Mouse (Mus musculus): ENCODE data around the gene 4931428L18Rik.

GRCm38 (mm10) chr1:31150546-31150945 lies 71.9 kb downstream of the 4931428L18Rik start:
- TF ChIP-seq CTCF (IDR thresholded peaks at IDR 0.05; ENCODE audit: borderline replicate concordance, insufficient read depth, low read length) (no peak), POLR2A (IDR thresholded peaks at IDR 0.05; ENCODE audit: low read depth, low read length) (no peak)

Data from embryonic fibroblast, embryonic 13.5 days (primary cell).